Mouse (Mus musculus): Measurements from ENCODE around the gene Phactr3. TPM values are rescaled to one million over a fixed set of nuclear protein-coding genes. Genes with fewer than 3 reads are reported as not detected.

The Phactr3 gene
- polyA plus RNA-seq, 1 experiment from 2014 or later: 5.6 TPM

GRCm38 (mm10) chr2:178175286-178175931 is 56.6 kb downstream of the Phactr3 start:
- ATAC-seq (replicated peaks; ENCODE audit: insufficient number of reproducible peaks, low FRiP score, low TSS enrichment, low read depth): peak; percentile 74
- Histone ChIP-seq H3K4me3 (ENCODE audit: low read depth, low read length) (no peak overlapping the region), H3K9ac (replicated peaks; ENCODE audit: low read length) (peak overlapping the region; percentile 54), H3K4me1 (ENCODE audit: control insufficient read depth, insufficient read depth, low read length) (no peaks in the 10 kb centered on the region), H3K27ac (replicated peaks; ENCODE audit: low read depth, low read length) (no peak overlapping the region), H3K36me3 (replicated peaks; ENCODE audit: control insufficient read depth, insufficient read depth, low read depth, low read length) (no peaks in the 10 kb centered on the region), H3K27me3 (ENCODE audit: control insufficient read depth, insufficient read depth, low read length) (no peaks in the 10 kb centered on the region), H3K4me2 (ENCODE audit: low read depth, low read length) (peak overlapping the region; percentile 38), H3K9me3 (replicated peaks; ENCODE audit: control insufficient read depth, low read length) (no peaks in the 10 kb centered on the region)
- DNase-seq (ENCODE audit: low spot score): peak; percentile 75
- 26% methylated on average over 16 of the region's 16 CpGs for WGBS

GRCm38 (mm10) chr2:178184251-178184650 is 65.5 kb downstream of the Phactr3 start:
- ATAC-seq (replicated peaks; ENCODE audit: insufficient number of reproducible peaks, low FRiP score, low TSS enrichment, low read depth) (no peak), DNase-seq (ENCODE audit: low spot score) (no peak)
- no peak overlapping the region for H3K27ac ChIP-seq (replicated peaks; ENCODE audit: low read depth, low read length)
- no peak overlapping the region for H3K9ac ChIP-seq (replicated peaks; ENCODE audit: low read length)
- no peak overlapping the region for H3K4me2 ChIP-seq (ENCODE audit: low read depth, low read length)
- H3K36me3 ChIP-seq (replicated peaks; ENCODE audit: control insufficient read depth, insufficient read depth, low read depth, low read length): no peaks in the 10 kb centered on the region
- H3K4me3 ChIP-seq (ENCODE audit: low read depth, low read length): no peak overlapping the region
- no peaks in the 10 kb centered on the region for H3K4me1 ChIP-seq (ENCODE audit: control insufficient read depth, insufficient read depth, low read length)
- 69% methylated on average over 5 of the region's 5 CpGs for WGBS
- no peaks in the 10 kb centered on the region for H3K27me3 ChIP-seq (ENCODE audit: control insufficient read depth, insufficient read depth, low read length)
- H3K9me3 ChIP-seq (replicated peaks; ENCODE audit: control insufficient read depth, low read length): no peaks in the 10 kb centered on the region

- ATAC-seq (replicated peaks; ENCODE audit: insufficient number of reproducible peaks, low FRiP score, low TSS enrichment, low read depth): 0 out of 2 replicates have a peak, but pooled peaks have one; percentile 15
- WGBS: 66% methylated on average over 6 of the region's 6 CpGs
- H3K4me3 ChIP-seq (ENCODE audit: low read depth, low read length): no peak overlapping the region
Observed at GRCm38 (mm10) chr2:178184862-178185261, 66.1 kb downstream of the Phactr3 start.

GRCm38 (mm10) chr2:178188988-178189387 is 70.2 kb downstream of the Phactr3 start:
- no peak overlapping the region for H3K4me3 ChIP-seq (ENCODE audit: low read depth, low read length)
- no peak overlapping the region for H3K4me2 ChIP-seq (ENCODE audit: low read depth, low read length)
- H3K27me3 ChIP-seq (ENCODE audit: control insufficient read depth, insufficient read depth, low read length): no peaks in the 10 kb centered on the region
- ATAC-seq (replicated peaks; ENCODE audit: insufficient number of reproducible peaks, low FRiP score, low TSS enrichment, low read depth) (no peak), DNase-seq (ENCODE audit: low spot score) (no peak)
- no peaks in the 10 kb centered on the region for H3K9me3 ChIP-seq (replicated peaks; ENCODE audit: control insufficient read depth, low read length)
- no peak overlapping the region for H3K9ac ChIP-seq (replicated peaks; ENCODE audit: low read length)
- 58% methylated on average over 2 of the region's 2 CpGs for WGBS
- H3K36me3 ChIP-seq (replicated peaks; ENCODE audit: control insufficient read depth, insufficient read depth, low read depth, low read length): no peaks in the 10 kb centered on the region
- H3K27ac ChIP-seq (replicated peaks; ENCODE audit: low read depth, low read length): no peak overlapping the region
- H3K4me1 ChIP-seq (ENCODE audit: control insufficient read depth, insufficient read depth, low read length): no peaks in the 10 kb centered on the region

More at GRCm38 (mm10) chr2:178184862-178185261, 66.1 kb downstream of the Phactr3 start:
- DNase-seq (ENCODE audit: low spot score): no peak
- Histone ChIP-seq H3K36me3 (replicated peaks; ENCODE audit: control insufficient read depth, insufficient read depth, low read depth, low read length) (no peaks in the 10 kb centered on the region), H3K27ac (replicated peaks; ENCODE audit: low read depth, low read length) (no peak overlapping the region), H3K27me3 (ENCODE audit: control insufficient read depth, insufficient read depth, low read length) (no peaks in the 10 kb centered on the region), H3K4me1 (ENCODE audit: control insufficient read depth, insufficient read depth, low read length) (no peaks in the 10 kb centered on the region), H3K4me2 (ENCODE audit: low read depth, low read length) (no peak overlapping the region), H3K9ac (replicated peaks; ENCODE audit: low read length) (no peak overlapping the region), H3K9me3 (replicated peaks; ENCODE audit: control insufficient read depth, low read length) (no peaks in the 10 kb centered on the region)

GRCm38 (mm10) chr2:178192881-178193280 is 74.1 kb downstream of the Phactr3 start:
- H3K4me3 ChIP-seq (ENCODE audit: low read depth, low read length): no peak overlapping the region
- H3K4me2 ChIP-seq (ENCODE audit: low read depth, low read length): no peak overlapping the region
- H3K9ac ChIP-seq (replicated peaks; ENCODE audit: low read length): no peak overlapping the region
- no peaks in the 10 kb centered on the region for H3K4me1 ChIP-seq (ENCODE audit: control insufficient read depth, insufficient read depth, low read length)
- WGBS: 52% methylated on average over 9 of the region's 9 CpGs
- no peaks in the 10 kb centered on the region for H3K27me3 ChIP-seq (ENCODE audit: control insufficient read depth, insufficient read depth, low read length)
- no peak for DNase-seq (ENCODE audit: low spot score)
- no peaks in the 10 kb centered on the region for H3K9me3 ChIP-seq (replicated peaks; ENCODE audit: control insufficient read depth, low read length)
- no peaks in the 10 kb centered on the region for H3K36me3 ChIP-seq (replicated peaks; ENCODE audit: control insufficient read depth, insufficient read depth, low read depth, low read length)
- ATAC-seq (replicated peaks; ENCODE audit: insufficient number of reproducible peaks, low FRiP score, low TSS enrichment, low read depth): no peak
- H3K27ac ChIP-seq (replicated peaks; ENCODE audit: low read depth, low read length): no peak overlapping the region

GRCm38 (mm10) chr2:178193445-178193844 is 74.7 kb downstream of the Phactr3 start:
- ATAC-seq (replicated peaks; ENCODE audit: insufficient number of reproducible peaks, low FRiP score, low TSS enrichment, low read depth) (no peak), DNase-seq (ENCODE audit: low spot score) (no peak)
- H3K27me3 ChIP-seq (ENCODE audit: control insufficient read depth, insufficient read depth, low read length): no peaks in the 10 kb centered on the region
- no peaks in the 10 kb centered on the region for H3K9me3 ChIP-seq (replicated peaks; ENCODE audit: control insufficient read depth, low read length)
- no peak overlapping the region for H3K4me2 ChIP-seq (ENCODE audit: low read depth, low read length)
- H3K9ac ChIP-seq (replicated peaks; ENCODE audit: low read length): no peak overlapping the region
- no peaks in the 10 kb centered on the region for H3K4me1 ChIP-seq (ENCODE audit: control insufficient read depth, insufficient read depth, low read length)
- no peak overlapping the region for H3K4me3 ChIP-seq (ENCODE audit: low read depth, low read length)
- H3K36me3 ChIP-seq (replicated peaks; ENCODE audit: control insufficient read depth, insufficient read depth, low read depth, low read length): no peaks in the 10 kb centered on the region
- 51% methylated on average over 2 of the region's 2 CpGs for WGBS
- no peak overlapping the region for H3K27ac ChIP-seq (replicated peaks; ENCODE audit: low read depth, low read length)

GRCm38 (mm10) chr2:178194908-178195307 is 76.1 kb downstream of the Phactr3 start:
- DNase-seq (ENCODE audit: low spot score): no peak
- Histone ChIP-seq H3K9ac (replicated peaks; ENCODE audit: low read length) (no peak overlapping the region), H3K4me1 (ENCODE audit: control insufficient read depth, insufficient read depth, low read length) (no peaks in the 10 kb centered on the region), H3K27ac (replicated peaks; ENCODE audit: low read depth, low read length) (no peak overlapping the region), H3K36me3 (replicated peaks; ENCODE audit: control insufficient read depth, insufficient read depth, low read depth, low read length) (no peaks in the 10 kb centered on the region), H3K27me3 (ENCODE audit: control insufficient read depth, insufficient read depth, low read length) (no peaks in the 10 kb centered on the region), H3K4me2 (ENCODE audit: low read depth, low read length) (no peak overlapping the region), H3K9me3 (replicated peaks; ENCODE audit: control insufficient read depth, low read length) (no peaks in the 10 kb centered on the region), H3K4me3 (ENCODE audit: low read depth, low read length) (no peak overlapping the region)
- 80% methylated on average over 5 of the region's 5 CpGs for WGBS
- ATAC-seq (replicated peaks; ENCODE audit: insufficient number of reproducible peaks, low FRiP score, low TSS enrichment, low read depth): no peak

GRCm38 (mm10) chr2:178196038-178196437 is 77.3 kb downstream of the Phactr3 start:
- Histone ChIP-seq H3K9me3 (replicated peaks; ENCODE audit: control insufficient read depth, low read length) (no peaks in the 10 kb centered on the region), H3K9ac (replicated peaks; ENCODE audit: low read length) (no peak overlapping the region), H3K27ac (replicated peaks; ENCODE audit: low read depth, low read length) (no peak overlapping the region), H3K27me3 (ENCODE audit: control insufficient read depth, insufficient read depth, low read length) (no peaks in the 10 kb centered on the region), H3K4me3 (ENCODE audit: low read depth, low read length) (no peak overlapping the region), H3K4me1 (ENCODE audit: control insufficient read depth, insufficient read depth, low read length) (no peaks in the 10 kb centered on the region), H3K36me3 (replicated peaks; ENCODE audit: control insufficient read depth, insufficient read depth, low read depth, low read length) (no peaks in the 10 kb centered on the region), H3K4me2 (ENCODE audit: low read depth, low read length) (no peak overlapping the region)
- WGBS: 86% methylated on average over 6 of the region's 6 CpGs
- DNase-seq (ENCODE audit: low spot score) (no peak), ATAC-seq (replicated peaks; ENCODE audit: insufficient number of reproducible peaks, low FRiP score, low TSS enrichment, low read depth) (no peak)
